ENCODE assay signal across 27 mouse cellular contexts in genomic region chr7:84466479-84466878, GRCm38 (mm10). TPM values are rescaled to one million over a fixed set of nuclear protein-coding genes. Genes with fewer than 3 reads are reported as not detected.
DNase-seq lines count a peak whose midpoint lies in the region; ATAC-seq and TF ChIP-seq lines count a peak whose summit lies in the region.
"Had no signal": no experiment of that assay in that cellular context is flagged by ENCODE, and none has a peak within 500 bp of the region (broad histone marks: within the 10 kb centered on the region; RNA-seq: fewer than 3 reads in every experiment).

No protein-coding gene starts in this region.

- H3K9me3 ChIP-seq in lung, embryonic 15.5 days, result no peaks in the 10 kb centered on the region
- no peaks in the 10 kb centered on the region for H3K9me3 ChIP-seq in heart, embryonic 12.5 days (replicated peaks)
- H3K9me3 ChIP-seq: embryonic facial prominence, embryonic 10.5 days; embryonic facial prominence, embryonic 13.5 days; forebrain, embryonic 10.5 days; forebrain, embryonic 13.5 days; heart, embryonic 13.5 days had no signal

- H3K36me3 ChIP-seq in lung, embryonic 15.5 days, result no peaks in the 10 kb centered on the region
- H3K36me3 ChIP-seq in myocyte (ENCODE audit: control insufficient read depth, insufficient read depth), result no peaks in the 10 kb centered on the region
- no peaks in the 10 kb centered on the region for H3K36me3 ChIP-seq in heart, embryonic 12.5 days
- H3K36me3 ChIP-seq: embryonic facial prominence, embryonic 10.5 days; embryonic facial prominence, embryonic 13.5 days; forebrain, embryonic 10.5 days; heart, embryonic 13.5 days had no signal

- no peak for DNase-seq in lung, adult 18-20 months
- peak; percentile 20 for DNase-seq in Muller cell, postnatal 12 days (ENCODE audit: inconsistent ontology term)
- DNase-seq in cerebellum, adult 18-20 months, result no peak
- DNase-seq: adrenal gland, adult 8-10 months; adrenal gland, postnatal 25 days; cerebellum, adult 11 months; cerebellum, adult 8-10 months; cerebellum, postnatal 10 days; cerebellum, postnatal 36 days; embryo, embryonic 11 days; gastrocnemius, postnatal 25 days; heart, adult 18-20 months; heart, postnatal 14 days had no signal

- no peak for TF ChIP-seq POLR2A in bone marrow macrophage, adult 2 months (IDR thresholded peaks at IDR 0.05; ENCODE audit: borderline replicate concordance, low read depth, low read length)
- TF ChIP-seq POLR2A in myocyte (IDR thresholded peaks at IDR 0.05; ENCODE audit: insufficient read length, low read depth), result no peak

- no peak overlapping the region for H3K4me3 ChIP-seq in lung, embryonic 15.5 days
- no peak overlapping the region for H3K4me3 ChIP-seq in bone marrow macrophage, adult 2 months (ENCODE audit: insufficient read depth, low read length)
- no peak overlapping the region for H3K4me3 ChIP-seq in myocyte
- no peak overlapping the region for H3K4me3 ChIP-seq in heart, embryonic 12.5 days
- H3K4me3 ChIP-seq: embryonic facial prominence, embryonic 10.5 days; embryonic facial prominence, embryonic 13.5 days; forebrain, embryonic 10.5 days; forebrain, embryonic 13.5 days; heart, embryonic 13.5 days had no signal

- H3K9ac ChIP-seq in lung, embryonic 15.5 days, result no peak overlapping the region
- H3K9ac ChIP-seq in heart, embryonic 12.5 days, result no peak overlapping the region
- H3K9ac ChIP-seq: embryonic facial prominence, embryonic 13.5 days; forebrain, embryonic 13.5 days; heart, embryonic 13.5 days; hindbrain, embryonic 14.5 days had no signal

- no peaks in the 10 kb centered on the region for H3K79me2 ChIP-seq in myocyte (ENCODE audit: control insufficient read depth, insufficient read depth)

- no peak overlapping the region for H3ac ChIP-seq in myocyte (ENCODE audit: control insufficient read depth, insufficient read length)

- no peak for TF ChIP-seq CTCF in bone marrow macrophage, adult 2 months (IDR thresholded peaks at IDR 0.05; ENCODE audit: low read depth, low read length)

- no peak overlapping the region for H3K4me2 ChIP-seq in lung, embryonic 15.5 days
- H3K4me2 ChIP-seq in myocyte (ENCODE audit: low read depth), result peak overlapping the region; percentile 37
- no peak overlapping the region for H3K4me2 ChIP-seq in heart, embryonic 12.5 days
- H3K4me2 ChIP-seq: embryonic facial prominence, embryonic 13.5 days; forebrain, embryonic 13.5 days; heart, embryonic 13.5 days; hindbrain, embryonic 14.5 days had no signal

- H3K27me3 ChIP-seq in lung, embryonic 15.5 days, result no peaks in the 10 kb centered on the region
- no peaks in the 10 kb centered on the region for H3K27me3 ChIP-seq in myocyte (ENCODE audit: control insufficient read depth, insufficient read depth, insufficient read length)
- H3K27me3 ChIP-seq in heart, embryonic 12.5 days (replicated peaks), result no peaks in the 10 kb centered on the region
- H3K27me3 ChIP-seq: embryonic facial prominence, embryonic 13.5 days; forebrain, embryonic 13.5 days; heart, embryonic 13.5 days had no signal

- ATAC-seq in lung, embryonic 15.5 days (ENCODE audit: borderline replicate concordance, extremely low read depth, low FRiP score, low TSS enrichment), result no peak
- no peak for ATAC-seq in heart, embryonic 12.5 days (ENCODE audit: insufficient number of reproducible peaks, low FRiP score)
- ATAC-seq: forebrain, embryonic 13.5 days; forebrain, embryonic 16.5 days; hindbrain, postnatal 0 days; inflammation-experienced regulatory T-cells, adult 6 months; intestine, embryonic 16.5 days had no signal

- peaks cover 11% of the 10 kb centered on the region; the same call in 1 of the 2 replicates for H3K4me1 ChIP-seq in lung, embryonic 15.5 days
- H3K4me1 ChIP-seq in bone marrow macrophage, adult 2 months (ENCODE audit: control insufficient read depth, insufficient read depth, low read length), result peaks cover 16% of the 10 kb centered on the region
- H3K4me1 ChIP-seq in heart, embryonic 12.5 days (replicated peaks), result peaks cover 8% of the 10 kb centered on the region
- H3K4me1 ChIP-seq: embryonic facial prominence, embryonic 10.5 days; embryonic facial prominence, embryonic 13.5 days; forebrain, embryonic 10.5 days; forebrain, embryonic 13.5 days had no signal

- peak overlapping the region; percentile 15; the same call in 1 of the 2 replicates for H3K27ac ChIP-seq in lung, embryonic 15.5 days
- H3K27ac ChIP-seq in bone marrow macrophage, adult 2 months (ENCODE audit: insufficient read depth, low read depth, low read length), result peak overlapping the region; percentile 51; the same call in 1 of the 2 replicates
- no peak overlapping the region for H3K27ac ChIP-seq in heart, embryonic 12.5 days (ENCODE audit: poor library complexity, severe bottlenecking)
- H3K27ac ChIP-seq: embryonic facial prominence, embryonic 10.5 days; embryonic facial prominence, embryonic 13.5 days; forebrain, embryonic 10.5 days; forebrain, embryonic 13.5 days; heart, embryonic 13.5 days; hindbrain, embryonic 14.5 days; hindbrain, postnatal 0 days had no signal

TF ChIP-seq in myocyte, 11 proteins besides CTCF, POLR2A, EP300 and RAD21:
- TF ChIP-seq REST (IDR thresholded peaks at IDR 0.05; ENCODE audit: insufficient read depth, insufficient read length) (no peak), POLR2AphosphoS2 (IDR thresholded peaks at IDR 0.05; ENCODE audit: insufficient read length, low read depth) (no peak), USF1 (IDR thresholded peaks at IDR 0.05; ENCODE audit: low read depth) (no peak), MYOD1 (IDR thresholded peaks at IDR 0.05; ENCODE audit: control insufficient read depth in 1 of 3, insufficient read length in 2 of 3, low read depth in 2 of 3) (no peak), TCF3 (IDR thresholded peaks at IDR 0.05; ENCODE audit: insufficient read length, low read depth) (no peak), SRF (IDR thresholded peaks at IDR 0.05; ENCODE audit: control insufficient read depth, insufficient read length, low read depth) (no peak)

RNA-seq across cellular contexts. Expression of gene Arnt2, which starts 56.5 kb away (rescaled TPM):
- polyA plus RNA-seq in lung, embryonic 15.5 days (2015; fragmentation: Nextera tagmentation; extraction: Ambion mirVana), result 8.4 and 8.7 TPM in 2 replicates
- not detected in 2 replicates for polyA plus RNA-seq in bone marrow macrophage, adult 2 months (2012; ENCODE audit: insufficient read depth, insufficient read length, missing spikeins)
- polyA plus RNA-seq in myocyte (2012; fragmentation: generic; extraction: Trizol), result 1.00 TPM
- 4.4 and 5.3 TPM in 2 replicates for polyA plus RNA-seq in heart, embryonic 12.5 days (2016; fragmentation: Nextera tagmentation; extraction: Ambion mirVana)
